Mouse (Mus musculus) testis, adult 2 months (tissue): Measurements from ENCODE around the gene Kcnk5. TPM values are rescaled to one million over a fixed set of nuclear protein-coding genes. Genes with fewer than 3 reads are reported as not detected.

Source experiments
- H3K27ac ChIP-seq: fragments of 200-500 bp; 2 replicates; pipeline ENCODE4 v1.5.1; 2012; ENCODE audit warnings: low read depth, low read length; ENCODE audit not compliant: control insufficient read depth, insufficient read depth
- H3K27me3 ChIP-seq: fragments of 200-500 bp; 2 replicates; pipeline ENCODE4 v1.6.1; 2012; ENCODE audit warnings: mild to moderate bottlenecking, low read length, moderate library complexity; ENCODE audit not compliant: control insufficient read depth, insufficient read depth
- H3K36me3 ChIP-seq: fragments of 200-500 bp; 2 replicates; pipeline ENCODE4 v1.6.1; 2012; ENCODE audit warnings: mild to moderate bottlenecking, low read length; ENCODE audit not compliant: control insufficient read depth, insufficient read depth
- H3K4me1 ChIP-seq: fragments of 200-500 bp; 2 replicates; pipeline ENCODE4 v1.6.1; 2012; ENCODE audit warnings: low read length; ENCODE audit not compliant: control insufficient read depth, insufficient read depth
- H3K4me3 ChIP-seq: fragments of 200-500 bp; 2 replicates; pipeline ENCODE4 v1.5.1; 2012; ENCODE audit warnings: low read depth, mild to moderate bottlenecking, low read length, moderate library complexity, mixed read lengths; ENCODE audit not compliant: control insufficient read depth
- CTCF ChIP-seq: fragments of 200-500 bp; IDR thresholded peaks from 2 replicates; pipeline ENCODE4 v1.5.1; 2012; ENCODE audit warnings: low read depth, mild to moderate bottlenecking, inconsistent platforms, low read length, moderate library complexity; ENCODE audit not compliant: control insufficient read depth, insufficient read depth, insufficient replicate concordance
- POLR2A ChIP-seq: fragments of 200-500 bp; IDR thresholded peaks from 2 replicates; pipeline ENCODE4 v1.6.1; 2012; ENCODE audit warnings: low read depth, mild to moderate bottlenecking, inconsistent platforms, low read length, moderate library complexity; ENCODE audit not compliant: control insufficient read depth
- polyA plus RNA-seq: library from polyadenylated mRNA; depleted of rRNA; stranded (reverse); fragments of >200 nt; gene quantifications from 2 replicates; pipeline ENCODE4 v1.2.3, GENCODE M21; 2012

The Kcnk5 gene
- polyA plus RNA-seq, 1 experiment: 11.8 TPM

- Histone ChIP-seq H3K4me3 (no peak overlapping the region), H3K4me1 (no peaks in the 10 kb centered on the region; the same call in 1 of the 2 replicates), H3K27me3 (no peaks in the 10 kb centered on the region), H3K27ac (no peak overlapping the region), H3K36me3 (no peaks in the 10 kb centered on the region)
- TF ChIP-seq CTCF (no peak), POLR2A (no peak)
Observed at GRCm38 (mm10) chr14:20174696-20175095, 6.9 kb downstream of the Kcnk5 start.

GRCm38 (mm10) chr14:20173873-20174490 is 7.6 kb downstream of the Kcnk5 start:
- no peaks in the 10 kb centered on the region for H3K36me3 ChIP-seq
- TF ChIP-seq POLR2A (no peak), CTCF (no peak)
- H3K27me3 ChIP-seq: no peaks in the 10 kb centered on the region
- no peak overlapping the region for H3K4me3 ChIP-seq
- no peak overlapping the region for H3K27ac ChIP-seq
- H3K4me1 ChIP-seq: no peaks in the 10 kb centered on the region

- no peak overlapping the region for H3K27ac ChIP-seq
- H3K36me3 ChIP-seq: no peaks in the 10 kb centered on the region
- TF ChIP-seq CTCF: no peak
- no peak for TF ChIP-seq POLR2A
- H3K4me1 ChIP-seq: no peaks in the 10 kb centered on the region
- no peak overlapping the region for H3K4me3 ChIP-seq
- H3K27me3 ChIP-seq: no peaks in the 10 kb centered on the region
Observed at GRCm38 (mm10) chr14:20172924-20173323, 8.7 kb downstream of the Kcnk5 start.

- no peak overlapping the region for H3K27ac ChIP-seq
- H3K4me1 ChIP-seq: no peaks in the 10 kb centered on the region
- H3K27me3 ChIP-seq: no peaks in the 10 kb centered on the region
- TF ChIP-seq POLR2A (no peak), CTCF (no peak)
- no peaks in the 10 kb centered on the region for H3K36me3 ChIP-seq
- H3K4me3 ChIP-seq: no peak overlapping the region
Observed at GRCm38 (mm10) chr14:20172509-20172908, 9.1 kb downstream of the Kcnk5 start.

GRCm38 (mm10) chr14:20171840-20172239 is 9.8 kb downstream of the Kcnk5 start:
- Histone ChIP-seq H3K27me3 (no peaks in the 10 kb centered on the region), H3K27ac (no peak overlapping the region), H3K4me3 (no peak overlapping the region), H3K36me3 (no peaks in the 10 kb centered on the region), H3K4me1 (no peaks in the 10 kb centered on the region)
- TF ChIP-seq POLR2A (no peak), CTCF (no peak)

- no peak overlapping the region for H3K27ac ChIP-seq
- no peaks in the 10 kb centered on the region for H3K27me3 ChIP-seq
- H3K36me3 ChIP-seq: no peaks in the 10 kb centered on the region
- no peak overlapping the region for H3K4me3 ChIP-seq
- H3K4me1 ChIP-seq: no peaks in the 10 kb centered on the region
- TF ChIP-seq CTCF (no peak), POLR2A (no peak)
Observed at GRCm38 (mm10) chr14:20169251-20169650, 12.4 kb downstream of the Kcnk5 start.

GRCm38 (mm10) chr14:20168478-20168877 is 13.1 kb downstream of the Kcnk5 start:
- Histone ChIP-seq H3K27me3 (no peaks in the 10 kb centered on the region), H3K36me3 (no peaks in the 10 kb centered on the region), H3K4me1 (no peaks in the 10 kb centered on the region), H3K27ac (no peak overlapping the region), H3K4me3 (no peak overlapping the region)
- no peak for TF ChIP-seq CTCF
- no peak for TF ChIP-seq POLR2A

GRCm38 (mm10) chr14:20168054-20168453 is 13.6 kb downstream of the Kcnk5 start:
- Histone ChIP-seq H3K27ac (no peak overlapping the region), H3K27me3 (no peaks in the 10 kb centered on the region), H3K36me3 (no peaks in the 10 kb centered on the region), H3K4me1 (no peaks in the 10 kb centered on the region), H3K4me3 (no peak overlapping the region)
- no peak for TF ChIP-seq POLR2A
- TF ChIP-seq CTCF: no peak
